Mouse (Mus musculus) forebrain, embryonic 11.5 days (tissue): ENCODE results near the gene B4galt7. TPM values are rescaled to one million over a fixed set of nuclear protein-coding genes. Genes with fewer than 3 reads are reported as not detected.
A peak's percentile ranks its signal among the peaks of the same experiment; 100 is the strongest.
"Not testable (repeated sequence)": the region's sequence is repeated elsewhere in the genome, so short reads cannot be mapped to it uniquely, and the experiment has no call there.

ENCODE experiments used
- ATAC-seq: fragments of 200-750 bp; cut with Nextera tagmentation; replicated peaks from 2 replicates; pipeline ENCODE4 v1.8.0; 2017; ENCODE audit warnings: moderate TSS enrichment; ENCODE audit not compliant: low FRiP score
- DNase-seq: peaks from one replicate; pipeline ENCODE4 v3.0.0-alpha.2; 2017; ENCODE audit warnings: low spot score
- H3K27ac ChIP-seq: fragments of 300-500 bp; sonication (generic); 2 replicates; pipeline ENCODE4 v1.5.1; 2014; ENCODE audit warnings: low read depth, low read length
- H3K27me3 ChIP-seq: fragments of 300-500 bp; sonication (generic); 2 replicates; pipeline ENCODE4 v1.6.1; 2014; ENCODE audit warnings: mild to moderate bottlenecking, low read length, mixed read lengths; ENCODE audit not compliant: control insufficient read depth, insufficient read depth
- H3K36me3 ChIP-seq: fragments of 300-500 bp; sonication (generic); 2 replicates; pipeline ENCODE4 v1.6.1; 2014; ENCODE audit warnings: mild to moderate bottlenecking, low read length, moderate library complexity, mixed read lengths; ENCODE audit not compliant: control insufficient read depth, insufficient read depth
- H3K4me1 ChIP-seq: fragments of 300-500 bp; sonication (generic); replicated peaks from 2 replicates; pipeline ENCODE4 v1.6.1; 2014; ENCODE audit warnings: low read length, mixed read lengths; ENCODE audit not compliant: control insufficient read depth, insufficient read depth
- H3K4me2 ChIP-seq: fragments of 300-500 bp; sonication (generic); 2 replicates; pipeline ENCODE4 v1.6.1; 2014; ENCODE audit warnings: low read depth, mild to moderate bottlenecking, low read length, moderate library complexity, mixed read lengths; ENCODE audit not compliant: severe bottlenecking
- H3K4me3 ChIP-seq: fragments of 300-500 bp; sonication (generic); 2 replicates; pipeline ENCODE4 v1.5.1; 2014; ENCODE audit warnings: low read depth, low read length
- H3K9ac ChIP-seq: fragments of 300-500 bp; sonication (generic); 2 replicates; pipeline ENCODE4 v1.6.1; 2014; ENCODE audit warnings: low read length
- H3K9me3 ChIP-seq: fragments of 300-500 bp; sonication (generic); 2 replicates; pipeline ENCODE4 v1.6.1; 2016; ENCODE audit warnings: low read length, mixed read lengths; ENCODE audit not compliant: control insufficient read depth
- WGBS: fragments of 180-500 bp; shearing (Covaris S2); extraction: QIAGEN DNeasy Blood & Tissue Kit; methylation state at CpG from one replicate; pipeline ENCODE4 v1.1.7; 2014; 5-methylcytosine and 5-hydroxymethylcytosine counted together
- polyA plus RNA-seq: library from polyadenylated mRNA; unstranded; fragments of >200 nt; fragmentation: Nextera tagmentation; extraction: Ambion mirVana; gene quantifications from 2 replicates; pipeline ENCODE4 v1.2.1, GENCODE M21; 2014

B4galt7 gene
- polyA plus RNA-seq, 1 experiment from 2014 or later: 24.5 TPM

GRCm38 (mm10) chr13:55570286-55570973 is 29.3 kb upstream of the B4galt7 start:
- Histone ChIP-seq H3K36me3 (no peaks in the 10 kb centered on the region), H3K9me3 (no peaks in the 10 kb centered on the region), H3K4me1 (peaks cover 5% of the 10 kb centered on the region), H3K4me2 (peak overlapping the region; percentile 79), H3K9ac (peak overlapping the region; percentile 98), H3K27ac (peak overlapping the region; percentile 81), H3K27me3 (no peaks in the 10 kb centered on the region), H3K4me3 (peak overlapping the region; percentile 99)
- ATAC-seq (peak; percentile 67), DNase-seq (peak; percentile 71)
- under 1% methylated on average over 37 of the region's 47 CpGs for WGBS

- no peaks in the 10 kb centered on the region for H3K27me3 ChIP-seq
- H3K4me2 ChIP-seq: peak within 1 kb of the TSS; percentile 79
- peak; percentile 98 for DNase-seq
- peak; percentile 95 for ATAC-seq
- WGBS: 3% methylated on average over 47 of the region's 47 CpGs
- peak within 1 kb of the TSS; percentile 81 for H3K27ac ChIP-seq
- H3K9me3 ChIP-seq: no peaks in the 10 kb centered on the region
- peak within 1 kb of the TSS; percentile 99 for H3K4me3 ChIP-seq
- no peaks in the 10 kb centered on the region for H3K36me3 ChIP-seq
- peaks cover 5% of the 10 kb centered on the region for H3K4me1 ChIP-seq
- H3K9ac ChIP-seq: peak within 1 kb of the TSS; percentile 98
Measured at GRCm38 (mm10) chr13:55571027-55571751, 28.5 kb upstream of the B4galt7 start, which contains the start of gene Fam193b. Gene Fam193b (minus strand): TSS chr13:55571120.

- ATAC-seq: no peak
- no peak overlapping the region; the same call in 1 of the 2 replicates for H3K4me2 ChIP-seq
- H3K27ac ChIP-seq: no peak overlapping the region
- WGBS: 87% methylated on average over 2 of the region's 2 CpGs
- H3K4me3 ChIP-seq: no peak overlapping the region
- H3K36me3 ChIP-seq: no peaks in the 10 kb centered on the region
- no peaks in the 10 kb centered on the region for H3K9me3 ChIP-seq
- DNase-seq: no peak
- no peaks in the 10 kb centered on the region for H3K27me3 ChIP-seq
- H3K9ac ChIP-seq: no peak overlapping the region
- peaks cover 5% of the 10 kb centered on the region for H3K4me1 ChIP-seq
Measured at GRCm38 (mm10) chr13:55571977-55572376, 27.7 kb upstream of the B4galt7 start.

- no peak within 1 kb of the TSS for H3K9ac ChIP-seq
- ATAC-seq: no peak
- H3K4me2 ChIP-seq: no peak within 1 kb of the TSS
- no peak within 1 kb of the TSS for H3K4me3 ChIP-seq
- H3K4me1 ChIP-seq: peaks cover 5% of the 10 kb centered on the region
- no peak for DNase-seq
- 98% methylated on average over 2 of the region's 2 CpGs for WGBS
- H3K27me3 ChIP-seq: no peaks in the 10 kb centered on the region
- no peak within 1 kb of the TSS for H3K27ac ChIP-seq
- no peaks in the 10 kb centered on the region for H3K9me3 ChIP-seq
- H3K36me3 ChIP-seq: no peaks in the 10 kb centered on the region
Measured at GRCm38 (mm10) chr13:55573432-55573831, 26.3 kb upstream of the B4galt7 start, which contains the start of gene Tmed9. Gene Tmed9 (plus strand): TSS chr13:55573732.

- Histone ChIP-seq H3K27me3 (no peaks in the 10 kb centered on the region), H3K4me2 (no peak overlapping the region), H3K4me3 (no peak overlapping the region), H3K36me3 (no peaks in the 10 kb centered on the region), H3K9me3 (no peaks in the 10 kb centered on the region), H3K9ac (no peak overlapping the region), H3K27ac (no peak overlapping the region), H3K4me1 (peaks cover 4% of the 10 kb centered on the region)
- DNase-seq (no peak), ATAC-seq (no peak)
- 82% methylated on average over 5 of the region's 5 CpGs for WGBS
Measured at GRCm38 (mm10) chr13:55574321-55574720, 25.4 kb upstream of the B4galt7 start.

GRCm38 (mm10) chr13:55575932-55576331 is 23.8 kb upstream of the B4galt7 start:
- Histone ChIP-seq H3K36me3 (no peaks in the 10 kb centered on the region), H3K4me1 (no peaks in the 10 kb centered on the region; the same call in 1 of the 2 replicates), H3K4me2 (no peak overlapping the region), H3K4me3 (no peak overlapping the region), H3K27ac (no peak overlapping the region), H3K9ac (no peak overlapping the region), H3K27me3 (no peaks in the 10 kb centered on the region), H3K9me3 (no peaks in the 10 kb centered on the region)
- no peak for ATAC-seq
- 67% methylated on average over 5 of the region's 5 CpGs for WGBS
- no peak for DNase-seq

GRCm38 (mm10) chr13:55576872-55577271 is 22.8 kb upstream of the B4galt7 start:
- not testable (repeated sequence) for H3K27me3 ChIP-seq
- 79% methylated on average over 7 of the region's 7 CpGs for WGBS

GRCm38 (mm10) chr13:55578086-55578485 is 21.6 kb upstream of the B4galt7 start:
- WGBS: 86% methylated on average over 4 of the region's 4 CpGs
- Histone ChIP-seq H3K4me2 (no peak overlapping the region), H3K36me3 (no peaks in the 10 kb centered on the region), H3K4me3 (no peak overlapping the region), H3K9me3 (no peaks in the 10 kb centered on the region), H3K27me3 (no peaks in the 10 kb centered on the region), H3K4me1 (no peaks in the 10 kb centered on the region), H3K9ac (no peak overlapping the region), H3K27ac (no peak overlapping the region)
- ATAC-seq (no peak), DNase-seq (no peak)

More at GRCm38 (mm10) chr13:55576872-55577271, 22.8 kb upstream of the B4galt7 start:
- H3K4me1 ChIP-seq, H3K4me2 ChIP-seq, DNase-seq, H3K4me3 ChIP-seq, ATAC-seq, H3K36me3 ChIP-seq, H3K27ac ChIP-seq, H3K9me3 ChIP-seq, H3K9ac ChIP-seq: not testable (repeated sequence)
